Mouse (Mus musculus) limb, embryonic 11.5 days (tissue): ENCODE results near the gene Gm4737. TPM values are rescaled to one million over a fixed set of nuclear protein-coding genes. Genes with fewer than 3 reads are reported as not detected.
A peak's percentile ranks its signal among the peaks of the same experiment; 100 is the strongest.

Source experiments
- ATAC-seq: fragments of 200-750 bp; cut with Nextera tagmentation; 2 replicates; pipeline ENCODE4 v1.8.0; 2017; ENCODE audit warnings: low read depth; ENCODE audit not compliant: insufficient number of reproducible peaks, low FRiP score, low TSS enrichment
- DNase-seq: peaks from one replicate; pipeline ENCODE4 v3.0.0-alpha.2; 2015; ENCODE audit warnings: low spot score
- H3K27ac ChIP-seq: fragments of 300-500 bp; sonication (generic); replicated peaks from 2 replicates; pipeline ENCODE4 v1.5.1; 2014; ENCODE audit warnings: low read depth, mild to moderate bottlenecking, low read length
- H3K27me3 ChIP-seq: fragments of 300-500 bp; sonication (generic); 2 replicates; pipeline ENCODE4 v1.6.1; 2014; ENCODE audit warnings: mild to moderate bottlenecking, low read length, mixed read lengths; ENCODE audit not compliant: control insufficient read depth, insufficient read depth
- H3K36me3 ChIP-seq: fragments of 300-500 bp; sonication (generic); 2 replicates; pipeline ENCODE4 v1.6.1; 2014; ENCODE audit warnings: mild to moderate bottlenecking, low read length, moderate library complexity, mixed read lengths; ENCODE audit not compliant: control insufficient read depth, insufficient read depth
- H3K4me1 ChIP-seq: fragments of 300-500 bp; sonication (generic); 2 replicates; pipeline ENCODE4 v1.6.1; 2014; ENCODE audit warnings: low read length, mixed read lengths; ENCODE audit not compliant: control insufficient read depth, insufficient read depth
- H3K4me2 ChIP-seq: fragments of 300-500 bp; sonication (generic); 2 replicates; pipeline ENCODE4 v1.6.1; 2014; ENCODE audit warnings: low read depth, mild to moderate bottlenecking, moderate library complexity; ENCODE audit not compliant: severe bottlenecking
- H3K4me3 ChIP-seq: fragments of 300-500 bp; sonication (generic); 2 replicates; pipeline ENCODE4 v1.5.1; 2014; ENCODE audit warnings: low read depth, low read length
- H3K9ac ChIP-seq: fragments of 300-500 bp; sonication (generic); 2 replicates; pipeline ENCODE4 v1.6.1; 2014; ENCODE audit warnings: mild to moderate bottlenecking, low read length
- H3K9me3 ChIP-seq: fragments of 300-500 bp; sonication (generic); 2 replicates; pipeline ENCODE4 v1.6.1; 2016; ENCODE audit warnings: low read length; ENCODE audit not compliant: control insufficient read depth
- WGBS: fragments of 180-500 bp; shearing (Covaris S2); extraction: QIAGEN DNeasy Blood & Tissue Kit; methylation state at CpG from one replicate; pipeline ENCODE4 v1.1.7; 2014; 5-methylcytosine and 5-hydroxymethylcytosine counted together
- polyA plus RNA-seq: library from polyadenylated mRNA; unstranded; fragments of >200 nt; fragmentation: Nextera tagmentation; extraction: Ambion mirVana; gene quantifications from 2 replicates; pipeline ENCODE4 v1.2.1, GENCODE M21; 2014

The Gm4737 gene
- polyA plus RNA-seq, 1 experiment from 2014 or later, result 5.0 TPM

- 74% methylated on average over 3 of the region's 3 CpGs for WGBS
- Histone ChIP-seq H3K36me3 (no peaks in the 10 kb centered on the region), H3K9me3 (no peaks in the 10 kb centered on the region), H3K27me3 (no peaks in the 10 kb centered on the region), H3K4me3 (no peak overlapping the region), H3K4me1 (no peaks in the 10 kb centered on the region), H3K27ac (no peak overlapping the region), H3K9ac (no peak overlapping the region), H3K4me2 (no peak overlapping the region)
- ATAC-seq (no peak), DNase-seq (no peak)
These were observed 6.1 kb downstream of the Gm4737 start for GRCm38 (mm10) chr16:46148661-46149341.

- 71% methylated on average over 3 of the region's 3 CpGs for WGBS
- Histone ChIP-seq H3K9ac (no peak overlapping the region), H3K9me3 (no peaks in the 10 kb centered on the region)
These were observed 7.9 kb downstream of the Gm4737 start for GRCm38 (mm10) chr16:46146962-46147361.

GRCm38 (mm10) chr16:46122238-46122637, 32.6 kb downstream of the Gm4737 start:
- no peaks in the 10 kb centered on the region for H3K9me3 ChIP-seq

More at GRCm38 (mm10) chr16:46146962-46147361, 7.9 kb downstream of the Gm4737 start:
- Histone ChIP-seq H3K27ac (no peak overlapping the region), H3K4me3 (no peak overlapping the region), H3K4me2 (no peak overlapping the region), H3K27me3 (no peaks in the 10 kb centered on the region), H3K36me3 (no peaks in the 10 kb centered on the region), H3K4me1 (no peaks in the 10 kb centered on the region)
- DNase-seq, result no peak
- no peak for ATAC-seq

GRCm38 (mm10) chr16:46121420-46121819, 33.5 kb downstream of the Gm4737 start:
- ATAC-seq (no peak), DNase-seq (peak; percentile 38)
- Histone ChIP-seq H3K36me3 (no peaks in the 10 kb centered on the region), H3K4me2 (no peak overlapping the region), H3K4me1 (no peaks in the 10 kb centered on the region), H3K9ac (no peak overlapping the region), H3K9me3 (no peaks in the 10 kb centered on the region), H3K27me3 (no peaks in the 10 kb centered on the region), H3K27ac (no peak overlapping the region), H3K4me3 (no peak overlapping the region)
- WGBS, result 63% methylated on average over 2 of the region's 2 CpGs

More at GRCm38 (mm10) chr16:46122238-46122637, 32.6 kb downstream of the Gm4737 start:
- Histone ChIP-seq H3K27me3 (no peaks in the 10 kb centered on the region), H3K4me2 (no peak overlapping the region), H3K27ac (no peak overlapping the region), H3K9ac (no peak overlapping the region), H3K4me1 (no peaks in the 10 kb centered on the region), H3K36me3 (no peaks in the 10 kb centered on the region), H3K4me3 (no peak overlapping the region)
- ATAC-seq, result no peak
- no peak for DNase-seq

- no peak for ATAC-seq
- H3K9ac ChIP-seq, result no peak overlapping the region
- no peaks in the 10 kb centered on the region for H3K9me3 ChIP-seq
- no peaks in the 10 kb centered on the region for H3K27me3 ChIP-seq
- DNase-seq, result no peak
- H3K4me1 ChIP-seq, result no peaks in the 10 kb centered on the region
- H3K36me3 ChIP-seq, result no peaks in the 10 kb centered on the region
- H3K27ac ChIP-seq, result no peak overlapping the region
- H3K4me2 ChIP-seq, result no peak overlapping the region
- 52% methylated on average over 3 of the region's 3 CpGs for WGBS
- H3K4me3 ChIP-seq, result no peak overlapping the region
These were observed 34.3 kb downstream of the Gm4737 start for GRCm38 (mm10) chr16:46120607-46121006.

GRCm38 (mm10) chr16:46120020-46120419, 34.9 kb downstream of the Gm4737 start, which contains the start of gene Cd96:
Gene Cd96 (minus strand): TSS chr16:46120251.
- WGBS, result 85% methylated on average over 10 of the region's 10 CpGs
- no peaks in the 10 kb centered on the region for H3K9me3 ChIP-seq
- H3K4me1 ChIP-seq, result no peaks in the 10 kb centered on the region
- DNase-seq, result no peak
- no peak within 1 kb of the TSS for H3K4me3 ChIP-seq
- no peak within 1 kb of the TSS for H3K9ac ChIP-seq
- no peaks in the 10 kb centered on the region for H3K27me3 ChIP-seq
- no peak within 1 kb of the TSS for H3K27ac ChIP-seq
- no peak for ATAC-seq
- no peaks in the 10 kb centered on the region for H3K36me3 ChIP-seq
- no peak within 1 kb of the TSS for H3K4me2 ChIP-seq

GRCm38 (mm10) chr16:46117645-46118044, 37.2 kb downstream of the Gm4737 start:
- ATAC-seq (no peak), DNase-seq (no peak)
- H3K27ac ChIP-seq, result no peak overlapping the region
- H3K4me2 ChIP-seq, result no peak overlapping the region
- H3K27me3 ChIP-seq, result no peaks in the 10 kb centered on the region
- H3K9ac ChIP-seq, result no peak overlapping the region
- WGBS, result 94% methylated on average over 3 of the region's 3 CpGs
- H3K9me3 ChIP-seq, result no peaks in the 10 kb centered on the region
- H3K36me3 ChIP-seq, result no peaks in the 10 kb centered on the region
- no peak overlapping the region for H3K4me3 ChIP-seq
- no peaks in the 10 kb centered on the region for H3K4me1 ChIP-seq

GRCm38 (mm10) chr16:46114727-46115126, 40.1 kb downstream of the Gm4737 start:
- Histone ChIP-seq H3K9me3 (no peaks in the 10 kb centered on the region), H3K27ac (no peak overlapping the region), H3K4me3 (no peak overlapping the region), H3K36me3 (no peaks in the 10 kb centered on the region), H3K27me3 (no peaks in the 10 kb centered on the region), H3K4me2 (no peak overlapping the region), H3K9ac (no peak overlapping the region), H3K4me1 (no peaks in the 10 kb centered on the region)
- DNase-seq (no peak), ATAC-seq (no peak)
- WGBS, result 80% methylated on average over 2 of the region's 2 CpGs

- Histone ChIP-seq H3K9ac (no peak overlapping the region), H3K4me1 (no peaks in the 10 kb centered on the region), H3K27me3 (no peaks in the 10 kb centered on the region), H3K4me3 (no peak overlapping the region), H3K27ac (no peak overlapping the region), H3K36me3 (no peaks in the 10 kb centered on the region), H3K4me2 (no peak overlapping the region), H3K9me3 (no peaks in the 10 kb centered on the region)
- no peak for ATAC-seq
- DNase-seq, result no peak
- WGBS, result 68% methylated on average over 8 of the region's 8 CpGs
These were observed 45.3 kb downstream of the Gm4737 start for GRCm38 (mm10) chr16:46109536-46109935.
